Mouse (Mus musculus) testis, adult 2 months (tissue): ENCODE measurements around the gene B4gat1.

Source experiments
- CTCF ChIP-seq: fragments of 200-500 bp; IDR thresholded peaks from 2 replicates; pipeline ENCODE4 v1.5.1; 2012; ENCODE audit warnings: low read depth, mild to moderate bottlenecking, inconsistent platforms, low read length, moderate library complexity; ENCODE audit not compliant: control insufficient read depth, insufficient read depth, insufficient replicate concordance
- POLR2A ChIP-seq: fragments of 200-500 bp; IDR thresholded peaks from 2 replicates; pipeline ENCODE4 v1.6.1; 2012; ENCODE audit warnings: low read depth, mild to moderate bottlenecking, inconsistent platforms, low read length, moderate library complexity; ENCODE audit not compliant: control insufficient read depth

- TF ChIP-seq CTCF (no peak), POLR2A (no peak)
Observed at GRCm38 (mm10) chr19:5052853-5053252, 14.2 kb downstream of the B4gat1 start.
